Mouse (Mus musculus) CD8-positive naive resting alpha-beta T cell, adult 2 months (primary cell): Measurements from ENCODE around the gene Chrna7.

ENCODE experiments used
- DNase-seq, 2 experiments: peaks; one replicate each; pipeline ENCODE4 v3.0.0; 2022; ENCODE audit warnings: low read depth in 2 of 2, low spot score in 2 of 2

The Chrna7 gene

DNA sequence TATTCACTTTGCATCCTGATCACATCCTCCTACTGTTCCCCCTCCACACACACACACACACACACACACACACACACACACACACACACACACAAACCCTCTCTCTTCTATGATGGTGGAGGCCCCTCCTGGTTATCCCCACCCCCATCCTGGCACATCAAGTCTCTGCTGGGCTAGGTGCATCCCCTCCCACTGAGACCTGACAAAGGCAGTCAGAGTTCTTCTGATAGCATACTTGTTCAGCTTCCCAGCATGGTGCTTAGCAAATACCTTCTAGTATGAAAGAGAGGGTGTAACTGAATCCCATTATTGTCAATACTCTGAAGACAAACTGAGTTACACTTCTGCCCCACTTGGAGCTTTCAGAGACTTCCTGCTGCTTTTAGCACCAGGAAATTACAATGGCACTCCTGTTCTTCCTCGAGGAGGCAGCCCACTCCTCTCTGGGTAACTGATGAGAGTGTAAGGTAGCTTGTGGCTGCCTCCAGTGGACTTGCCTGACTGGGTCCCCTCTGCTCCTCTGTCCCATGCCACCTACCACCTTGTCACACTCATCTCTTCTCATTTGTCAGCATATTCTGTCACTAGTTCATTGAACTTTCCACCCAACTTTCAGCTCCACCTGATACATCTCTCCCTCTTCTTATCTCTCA lies 127.9 kb downstream of the Chrna7 start:
- no peak for DNase-seq

DNA sequence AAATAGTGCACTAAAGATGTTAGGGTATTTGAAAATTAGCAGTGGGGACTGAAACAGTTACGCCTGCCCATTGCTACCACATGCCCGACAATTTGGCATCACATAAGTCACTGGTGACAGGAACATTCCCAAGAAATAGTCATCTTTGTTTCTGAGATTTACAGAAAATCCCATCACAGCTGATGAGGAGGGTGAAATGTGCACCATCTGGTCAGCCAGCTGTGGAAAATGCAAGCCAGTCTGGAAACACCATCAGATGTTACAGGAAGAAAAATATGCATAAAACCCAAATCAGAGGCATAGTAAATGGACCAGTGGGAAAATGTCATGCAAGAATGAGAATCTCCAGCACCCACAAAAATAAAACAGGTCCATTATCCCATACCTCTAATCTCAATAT lies 151.4 kb downstream of the Chrna7 start:
- no peak for DNase-seq
